Mouse (Mus musculus): ENCODE measurements around the gene Acsl6.
"Not testable (repeated sequence)": the region's sequence is repeated elsewhere in the genome, so short reads cannot be mapped to it uniquely, and the experiment has no call there.

Acsl6 gene

GRCm38 (mm10) chr11:54303728-54304470 is at the start of gene Acsl6:
TSS of gene Acsl6 (plus strand) at chr11:54303798.
- DNase-seq = peak; percentile 71

- DNase-seq = no peak
Measured at GRCm38 (mm10) chr11:54254114-54254513, 49.5 kb upstream of the Acsl6 start.

GRCm38 (mm10) chr11:54256624-54257376 is 46.8 kb upstream of the Acsl6 start:
- DNase-seq = peak; percentile 51

- no peak for DNase-seq
Measured at GRCm38 (mm10) chr11:54263405-54264031, 40.1 kb upstream of the Acsl6 start.

GRCm38 (mm10) chr11:54264542-54264941 is 39.1 kb upstream of the Acsl6 start:
- peak; percentile 41 for DNase-seq

GRCm38 (mm10) chr11:54267177-54267576 is 36.4 kb upstream of the Acsl6 start, which contains the start of gene Il3:
TSS of gene Il3 (minus strand) at chr11:54267277.
- DNase-seq = no peak

GRCm38 (mm10) chr11:54269191-54269896 is 34.3 kb upstream of the Acsl6 start:
- DNase-seq = no peak

GRCm38 (mm10) chr11:54271437-54271949 is 32.1 kb upstream of the Acsl6 start:
- no peak for DNase-seq

GRCm38 (mm10) chr11:54287821-54288453 is 15.7 kb upstream of the Acsl6 start:
- no peak for DNase-seq

GRCm38 (mm10) chr11:54292163-54292562 is 11.4 kb upstream of the Acsl6 start:
- no peak for DNase-seq

- DNase-seq = no peak
Measured at GRCm38 (mm10) chr11:54293980-54294807, 9.4 kb upstream of the Acsl6 start.

GRCm38 (mm10) chr11:54295971-54296370 is 7.6 kb upstream of the Acsl6 start:
- DNase-seq = no peak

- DNase-seq = no peak
Measured at GRCm38 (mm10) chr11:54296734-54297133, 6.9 kb upstream of the Acsl6 start.

- not testable (repeated sequence) for DNase-seq
Measured at GRCm38 (mm10) chr11:54297471-54297870, 6.1 kb upstream of the Acsl6 start.

GRCm38 (mm10) chr11:54298777-54299176 is 4.8 kb upstream of the Acsl6 start:
- no peak for DNase-seq

GRCm38 (mm10) chr11:54301994-54302393 is 1.6 kb upstream of the Acsl6 start:
- no peak for DNase-seq

- no peak for DNase-seq
Measured at GRCm38 (mm10) chr11:54302606-54303005, 992 bp upstream of the Acsl6 start.

- DNase-seq = no peak
Measured at GRCm38 (mm10) chr11:54303076-54303727, 396 bp upstream of the Acsl6 start.

- DNase-seq = no peak
Measured at GRCm38 (mm10) chr11:54304471-54304873, 874 bp downstream of the Acsl6 start.

- DNase-seq = peak; percentile 1
Measured at GRCm38 (mm10) chr11:54305331-54305730, 1.7 kb downstream of the Acsl6 start.
